Mouse (Mus musculus): ENCODE data around the gene Rhog. TPM values are rescaled to one million over a fixed set of nuclear protein-coding genes. Genes with fewer than 3 reads are reported as not detected.

Rhog gene
- 73.3 and 99.2 TPM in 2 replicates for polyA plus RNA-seq (2012; rRNA removed)

DNA sequence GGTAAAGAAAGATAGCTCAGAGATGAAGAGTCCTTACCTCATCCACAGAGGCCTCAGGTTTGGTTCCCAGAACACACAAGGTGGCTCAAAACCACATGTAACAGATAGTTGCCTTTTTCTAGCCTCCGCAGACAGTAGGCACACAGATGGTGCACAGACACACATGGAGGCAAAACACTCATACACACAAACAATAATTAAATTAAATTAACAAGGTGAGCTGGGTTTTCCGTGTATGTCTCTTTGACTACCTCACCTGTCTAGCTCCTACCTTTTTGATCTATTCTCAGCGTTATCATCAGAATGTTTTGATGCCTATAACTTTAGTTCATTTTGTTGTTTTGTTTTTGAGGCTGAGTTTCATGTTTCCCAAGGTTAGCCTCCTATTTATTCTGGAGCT is at the start of gene Rhog:
TSS of gene Rhog (minus strand) at position 101 of the 400 bp plus-strand sequence.

DNA sequence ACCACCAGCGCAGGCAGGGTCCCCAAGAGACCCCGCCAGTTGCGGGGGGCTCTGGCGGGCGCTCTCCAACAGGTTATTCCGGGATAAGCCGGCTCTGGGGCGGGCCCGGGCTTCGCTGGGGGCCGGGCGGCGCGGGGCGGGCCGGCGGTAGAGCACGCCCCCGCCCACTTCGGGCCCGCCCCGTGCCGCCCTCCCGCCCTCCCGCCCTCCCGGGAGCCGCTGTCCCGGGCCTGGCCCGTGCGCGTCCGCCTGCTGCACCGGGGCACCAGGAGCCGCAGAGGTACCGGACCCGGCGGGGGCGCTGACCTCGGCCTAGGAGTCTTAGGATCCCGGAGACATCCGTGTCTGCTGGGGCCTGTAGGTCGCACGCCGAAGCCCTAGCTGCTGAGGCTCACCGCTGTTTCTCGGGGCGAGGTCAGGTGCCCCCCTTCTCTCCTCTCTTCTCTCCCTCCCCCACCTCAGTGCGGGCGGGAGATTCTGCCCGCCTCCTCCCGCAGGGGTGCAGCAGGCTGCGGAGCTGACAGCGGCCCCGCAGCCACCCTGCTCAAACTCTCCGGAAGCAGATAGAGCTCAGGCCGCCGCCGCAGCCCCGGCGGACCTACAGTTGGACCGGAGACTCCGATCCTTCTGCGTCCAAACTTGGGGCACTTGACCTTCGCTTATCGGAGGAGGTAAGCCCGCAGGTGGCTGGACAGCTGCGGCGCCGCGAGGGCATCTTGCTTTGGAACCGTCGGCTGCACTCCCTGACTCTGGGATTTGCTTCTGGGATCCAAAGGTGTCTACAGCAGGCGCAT is 11.9 kb upstream of the Rhog start, which contains the start of gene Stim1:
TSS of gene Stim1 (plus strand) at position 206 of the 794 bp plus-strand sequence.

DNA sequence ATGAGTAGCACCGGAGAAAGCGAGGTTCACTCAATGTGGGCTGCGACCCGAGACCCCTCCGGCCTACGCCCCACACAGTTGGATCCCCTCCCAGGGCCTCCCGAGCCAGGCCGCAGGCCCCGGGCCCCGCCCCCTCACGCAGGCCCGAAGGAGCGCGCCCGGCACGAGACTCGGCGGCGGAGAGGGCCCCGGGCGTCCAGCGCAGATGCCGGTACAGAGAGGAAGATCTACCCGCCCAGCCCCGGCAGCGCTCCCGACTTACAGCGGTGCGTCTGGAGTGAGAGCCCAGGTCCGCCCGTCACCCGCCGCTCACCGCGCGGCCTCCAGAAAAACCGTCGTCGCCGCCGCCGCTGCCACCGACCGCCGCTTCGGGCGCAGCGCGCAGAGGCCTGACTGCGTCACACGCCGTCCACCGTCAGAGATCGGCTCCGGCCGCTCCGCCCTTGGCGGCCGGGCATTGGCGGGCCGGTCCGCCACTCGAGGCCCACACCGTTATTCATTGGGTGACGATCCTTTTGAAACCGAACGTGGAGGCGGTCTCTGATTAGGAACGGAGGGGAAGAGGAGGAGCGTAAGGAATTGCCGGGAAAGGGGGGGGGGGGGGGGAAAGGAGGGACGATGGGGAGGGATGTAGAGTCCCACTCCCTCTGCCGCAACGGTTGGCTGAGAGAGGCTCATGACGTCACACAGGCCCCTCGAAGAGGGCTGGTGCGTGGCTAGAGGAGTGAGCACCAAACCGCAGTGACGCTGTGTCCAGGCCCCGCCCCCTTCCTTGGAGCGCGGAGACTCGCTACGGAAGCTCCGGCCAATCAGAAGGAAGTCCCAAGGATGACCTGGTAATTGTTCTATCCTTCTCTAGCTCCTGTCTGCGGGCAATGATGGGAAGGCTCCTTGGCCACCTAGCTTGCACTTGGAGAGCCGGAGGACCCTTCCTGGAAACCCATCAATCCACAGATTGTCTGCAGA is 45.8 kb downstream of the Rhog start, which contains the start of the genes Nup98 and Pgap2:
TSS of gene Nup98 (minus strand) at position 421 of the 966 bp plus-strand sequence.
TSS of gene Pgap2 (plus strand) at position 453 of the 966 bp plus-strand sequence.

Other genes starting within 250 kb of the Rhog start
- 9.9 and 14.9 TPM in 2 replicates for gene Il18bp, start 237.4 kb downstream of the Rhog start, polyA plus RNA-seq (2012; rRNA removed)
- gene Rnf121, start 190.6 kb downstream of the Rhog start, polyA plus RNA-seq (2012; rRNA removed): 21.4 and 22.0 TPM in 2 replicates
- 23.2 and 28.9 TPM in 2 replicates for gene Xndc1, start 190.5 kb downstream of the Rhog start, polyA plus RNA-seq (2012; rRNA removed)
- 5.9 and 6.7 TPM in 2 replicates for gene Xntrpc, start 190.3 kb downstream of the Rhog start, polyA plus RNA-seq (2012; rRNA removed)
- gene Trpc2, start 172.9 kb downstream of the Rhog start, polyA plus RNA-seq (2012; rRNA removed): not detected in 2 replicates
- gene Art1, start 154.3 kb downstream of the Rhog start, polyA plus RNA-seq (2012; rRNA removed): 0.17 and 0.18 TPM in 2 replicates
- 0.40 and 0.51 TPM in 2 replicates for gene Art5, start 146.6 kb downstream of the Rhog start, polyA plus RNA-seq (2012; rRNA removed)
- 0.11 and 0.22 TPM in 2 replicates for gene Chrna10, start 139.2 kb downstream of the Rhog start, polyA plus RNA-seq (2012; rRNA removed)
- 13.0 and 18.4 TPM in 2 replicates for gene Nup98, start 45.9 kb downstream of the Rhog start, polyA plus RNA-seq (2012; rRNA removed)
- gene Pgap2, start 45.8 kb downstream of the Rhog start, polyA plus RNA-seq (2012; rRNA removed): 217 and 255 TPM in 2 replicates
- 76.9 and 80.7 TPM in 2 replicates for gene Stim1, start 11.8 kb upstream of the Rhog start, polyA plus RNA-seq (2012; rRNA removed)
- 9.4 and 13.6 TPM in 2 replicates for gene Rrm1, start 185.6 kb upstream of the Rhog start, polyA plus RNA-seq (2012; rRNA removed)
- gene Olfr543, start 225.6 kb upstream of the Rhog start, polyA plus RNA-seq (2012; rRNA removed): not detected in 2 replicates
- not detected in 2 replicates for gene Olfr544, start 232.3 kb upstream of the Rhog start, polyA plus RNA-seq (2012; rRNA removed)
- gene Olfr545, start 243.5 kb upstream of the Rhog start, polyA plus RNA-seq (2012; rRNA removed): not detected in 2 replicates